Mouse (Mus musculus): Measurements from ENCODE around the gene Gm10271.

DNA sequence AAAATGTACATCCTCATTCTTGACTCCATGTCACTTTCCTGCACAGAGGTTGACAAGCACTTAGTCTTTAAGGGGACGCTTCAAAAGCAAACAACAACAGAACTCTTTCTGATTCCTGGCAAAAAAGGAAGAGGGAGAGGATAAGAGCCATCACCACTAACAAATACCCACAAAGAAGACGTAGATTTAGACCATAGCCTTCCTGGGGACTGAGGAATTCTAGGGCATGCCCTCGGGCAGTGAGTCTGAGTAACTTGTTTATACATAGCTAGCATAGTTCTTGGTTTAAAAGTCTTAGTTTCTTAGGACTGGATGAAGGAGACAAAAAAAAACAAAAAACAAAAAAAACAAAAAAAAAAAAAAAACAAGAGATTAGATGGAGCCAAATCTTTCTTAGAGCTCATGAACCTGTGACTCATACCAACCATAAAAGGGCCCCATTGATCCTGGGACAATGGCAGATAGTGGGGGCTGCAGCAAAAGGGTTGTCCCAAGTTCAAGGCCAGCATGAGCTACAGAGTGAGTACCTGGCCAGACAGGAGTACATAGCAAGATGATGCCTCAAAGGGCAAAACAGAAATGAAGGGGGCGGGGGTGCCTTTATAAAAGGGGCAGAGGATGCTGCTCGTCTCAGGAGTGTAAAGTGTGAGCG lies 23.3 kb upstream of the Gm10271 start:
- TF ChIP-seq CTCF (IDR thresholded peaks at IDR 0.05): no peak
- no peak for TF ChIP-seq EP300 (IDR thresholded peaks at IDR 0.05)

Measured in lung, postnatal 0 days (tissue).